32 mouse cellular contexts compared by ENCODE assay signal in the genomic region with DNA sequence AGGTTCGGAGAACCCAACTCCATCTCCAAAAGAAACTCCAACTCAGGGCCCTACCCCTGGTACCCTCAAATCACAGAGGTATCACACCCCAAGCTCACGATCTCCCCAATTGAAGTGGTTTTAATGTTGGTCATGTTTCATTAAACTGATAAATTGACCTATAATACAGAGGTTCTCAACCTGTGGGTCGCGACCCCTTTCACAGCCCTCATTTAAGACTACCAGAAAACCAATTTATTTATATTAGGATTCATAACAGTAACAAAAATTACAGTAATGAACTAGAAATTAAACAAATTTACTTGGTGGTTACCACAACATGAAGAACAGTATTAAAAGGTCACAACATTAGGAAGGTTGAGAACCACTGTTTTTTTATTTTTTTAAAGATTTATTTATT.
"Had no signal": no experiment of that assay in that cellular context is flagged by ENCODE, and none has a peak within 500 bp of the region (broad histone marks: within the 10 kb centered on the region; RNA-seq: fewer than 3 reads in every experiment).

No protein-coding gene starts in this region.

- H3K36me3 ChIP-seq: limb, embryonic 10.5 days; limb, embryonic 12.5 days; limb, embryonic 13.5 days; limb, embryonic 15.5 days; liver, embryonic 12.5 days; liver, embryonic 13.5 days; liver, embryonic 15.5 days; lung, embryonic 15.5 days; midbrain, embryonic 10.5 days; midbrain, embryonic 12.5 days; midbrain, embryonic 13.5 days; midbrain, embryonic 15.5 days had no signal

- H3K27me3 ChIP-seq: limb, embryonic 12.5 days; limb, embryonic 13.5 days; limb, embryonic 15.5 days; liver, embryonic 13.5 days; liver, embryonic 15.5 days; lung, embryonic 15.5 days; midbrain, embryonic 12.5 days; midbrain, embryonic 13.5 days; midbrain, embryonic 15.5 days had no signal

- H3K9me3 ChIP-seq: limb, embryonic 10.5 days; limb, embryonic 12.5 days; limb, embryonic 13.5 days; limb, embryonic 15.5 days; liver, embryonic 12.5 days; liver, embryonic 13.5 days; liver, embryonic 15.5 days; lung, embryonic 15.5 days; megakaryocyte, embryonic 14.5 days; midbrain, embryonic 10.5 days; midbrain, embryonic 12.5 days; midbrain, embryonic 13.5 days; midbrain, embryonic 15.5 days had no signal

- H3K4me2 ChIP-seq: limb, embryonic 12.5 days; limb, embryonic 13.5 days; limb, embryonic 15.5 days; liver, embryonic 11.5 days; liver, embryonic 12.5 days; liver, embryonic 13.5 days; liver, embryonic 15.5 days; lung, embryonic 14.5 days; lung, embryonic 15.5 days; midbrain, embryonic 11.5 days; midbrain, embryonic 12.5 days; midbrain, embryonic 13.5 days; midbrain, embryonic 15.5 days had no signal

- ATAC-seq: liver, embryonic 12.5 days; liver, postnatal 0 days; lung, postnatal 0 days; midbrain, embryonic 13.5 days; midbrain, embryonic 15.5 days; midbrain, embryonic 16.5 days had no signal

- H3K27ac ChIP-seq: left cerebral cortex, adult 2 months; limb, embryonic 10.5 days; limb, embryonic 12.5 days; limb, embryonic 13.5 days; limb, embryonic 15.5 days; liver, embryonic 12.5 days; liver, embryonic 13.5 days; liver, embryonic 14.5 days; liver, embryonic 15.5 days; lung, embryonic 15.5 days; macrophage; midbrain, embryonic 10.5 days; midbrain, embryonic 12.5 days; midbrain, embryonic 13.5 days; midbrain, embryonic 15.5 days had no signal

- H3K4me3 ChIP-seq: left cerebral cortex, adult 2 months; limb, embryonic 10.5 days; limb, embryonic 12.5 days; limb, embryonic 13.5 days; limb, embryonic 15.5 days; liver, embryonic 12.5 days; liver, embryonic 13.5 days; liver, embryonic 15.5 days; lung, embryonic 15.5 days; megakaryocyte, embryonic 14.5 days; midbrain, embryonic 10.5 days; midbrain, embryonic 12.5 days; midbrain, embryonic 13.5 days; midbrain, embryonic 15.5 days; myocyte had no signal

- DNase-seq: left cerebral cortex, postnatal 4 days; liver; liver, embryonic 13.5 days; liver, postnatal 0 days; lung, adult 18-20 months; lung, adult 2 months; lung, embryonic 14.5 days; lung, postnatal 10 days; lung, postnatal 14 days; lung, postnatal 36 days; lung, postnatal 4 days; midbrain, embryonic 14.5 days had no signal

- H3K9ac ChIP-seq: limb, embryonic 12.5 days; limb, embryonic 13.5 days; limb, embryonic 15.5 days; liver, embryonic 12.5 days; liver, embryonic 13.5 days; liver, embryonic 14.5 days; liver, embryonic 15.5 days; liver, postnatal 0 days; lung, embryonic 14.5 days; lung, embryonic 15.5 days; midbrain, embryonic 12.5 days; midbrain, embryonic 13.5 days; midbrain, embryonic 15.5 days had no signal

- H3K4me1 ChIP-seq: limb, embryonic 12.5 days; limb, embryonic 13.5 days; limb, embryonic 15.5 days; liver, embryonic 12.5 days; liver, embryonic 13.5 days; liver, embryonic 15.5 days; midbrain, embryonic 10.5 days; midbrain, embryonic 12.5 days; midbrain, embryonic 13.5 days; midbrain, embryonic 15.5 days had no signal
